Mouse (Mus musculus): ENCODE data around the gene Asb8. TPM values are rescaled to one million over a fixed set of nuclear protein-coding genes. Genes with fewer than 3 reads are reported as not detected.

Gene Asb8
- polyA plus RNA-seq, 1 experiment from 2014 or later = 109 TPM

- Histone ChIP-seq H3K9me3 (ENCODE audit: control insufficient read depth, low read length) (peaks cover 3% of the 10 kb centered on the region; the same call in 1 of the 2 replicates), H3K36me3 (ENCODE audit: control insufficient read depth, insufficient read depth, low read length) (no peaks in the 10 kb centered on the region), H3K9ac (ENCODE audit: low read length) (no peak overlapping the region), H3K4me3 (ENCODE audit: control insufficient read depth in 1 of 2, insufficient read depth in 1 of 2, low read depth in 1 of 2, low read length in 2 of 2) (no peak overlapping the region), H3K27ac (replicated peaks in 1 of 2; ENCODE audit: control insufficient read depth in 1 of 2, insufficient read depth in 1 of 2, low read depth in 2 of 2, low read length in 2 of 2) (no peak overlapping the region), H3K27me3 (ENCODE audit: control insufficient read depth, insufficient read depth, low read length) (0 out of 2 replicates have a peak, but pooled peaks cover 5% of the 10 kb centered on the region), H3K4me2 (ENCODE audit: low read length) (no peak overlapping the region), H3K4me1 (ENCODE audit: control insufficient read depth in 2 of 2, insufficient read depth in 2 of 2, low read length in 2 of 2) (peaks cover 10 to 30% of the 10 kb centered on the region in 2 experiments)
- ATAC-seq (ENCODE audit: insufficient number of reproducible peaks, insufficient read depth, low FRiP score, low read depth) = no peak
- 41% methylated on average over 6 of the region's 6 CpGs for WGBS
Observed at GRCm38 (mm10) chr15:98106506-98106905, 58.9 kb downstream of the Asb8 start.

- no peak for ATAC-seq (ENCODE audit: insufficient number of reproducible peaks, insufficient read depth, low FRiP score, low read depth)
- no peak overlapping the region for H3K4me3 ChIP-seq (ENCODE audit: control insufficient read depth in 1 of 2, insufficient read depth in 1 of 2, low read depth in 1 of 2, low read length in 2 of 2)
- 0 out of 2 replicates have a peak, but pooled peaks cover 5% of the 10 kb centered on the region for H3K27me3 ChIP-seq (ENCODE audit: control insufficient read depth, insufficient read depth, low read length)
- 86% methylated on average over 6 of the region's 6 CpGs for WGBS
- H3K9me3 ChIP-seq (ENCODE audit: control insufficient read depth, low read length) = peaks cover 3% of the 10 kb centered on the region; the same call in 1 of the 2 replicates
- no peak overlapping the region for H3K9ac ChIP-seq (ENCODE audit: low read length)
- H3K4me1 ChIP-seq (ENCODE audit: control insufficient read depth in 2 of 2, insufficient read depth in 2 of 2, low read length in 2 of 2) = no peaks in the 10 kb centered on the region; a peak in 1 of 4 replicates
- H3K27ac ChIP-seq (replicated peaks in 1 of 2; ENCODE audit: control insufficient read depth in 1 of 2, insufficient read depth in 1 of 2, low read depth in 2 of 2, low read length in 2 of 2) = no peak overlapping the region
- H3K36me3 ChIP-seq (ENCODE audit: control insufficient read depth, insufficient read depth, low read length) = no peaks in the 10 kb centered on the region
- no peak overlapping the region for H3K4me2 ChIP-seq (ENCODE audit: low read length)
Observed at GRCm38 (mm10) chr15:98102401-98102800, 63.0 kb downstream of the Asb8 start.

GRCm38 (mm10) chr15:98098519-98098918 is 66.9 kb downstream of the Asb8 start:
- Histone ChIP-seq H3K27me3 (ENCODE audit: control insufficient read depth, insufficient read depth, low read length) (no peaks in the 10 kb centered on the region), H3K9ac (ENCODE audit: low read length) (no peak overlapping the region), H3K9me3 (ENCODE audit: control insufficient read depth, low read length) (peaks cover 3% of the 10 kb centered on the region; the same call in 1 of the 2 replicates), H3K4me2 (ENCODE audit: low read length) (no peak overlapping the region), H3K36me3 (ENCODE audit: control insufficient read depth, insufficient read depth, low read length) (no peaks in the 10 kb centered on the region), H3K4me1 (ENCODE audit: control insufficient read depth in 2 of 2, insufficient read depth in 2 of 2, low read length in 2 of 2) (peaks cover 0 to 3% of the 10 kb centered on the region in 2 experiments; a peak in 1 of 4 replicates), H3K4me3 (ENCODE audit: control insufficient read depth in 1 of 2, insufficient read depth in 1 of 2, low read depth in 1 of 2, low read length in 2 of 2) (no peak overlapping the region), H3K27ac (replicated peaks in 1 of 2; ENCODE audit: control insufficient read depth in 1 of 2, insufficient read depth in 1 of 2, low read depth in 2 of 2, low read length in 2 of 2) (no peak overlapping the region)
- 78% methylated on average over 9 of the region's 9 CpGs for WGBS
- no peak for ATAC-seq (ENCODE audit: insufficient number of reproducible peaks, insufficient read depth, low FRiP score, low read depth)

- Histone ChIP-seq H3K4me3 (ENCODE audit: control insufficient read depth in 1 of 2, insufficient read depth in 1 of 2, low read depth in 1 of 2, low read length in 2 of 2) (no peak overlapping the region), H3K9me3 (ENCODE audit: control insufficient read depth, low read length) (peaks cover 3% of the 10 kb centered on the region; the same call in 1 of the 2 replicates), H3K9ac (ENCODE audit: low read length) (no peak overlapping the region), H3K4me2 (ENCODE audit: low read length) (no peak overlapping the region), H3K4me1 (ENCODE audit: control insufficient read depth in 2 of 2, insufficient read depth in 2 of 2, low read length in 2 of 2) (peaks cover 0 to 9% of the 10 kb centered on the region in 2 experiments; a peak in 2 of 4 replicates), H3K27ac (replicated peaks in 1 of 2; ENCODE audit: control insufficient read depth in 1 of 2, insufficient read depth in 1 of 2, low read depth in 2 of 2, low read length in 2 of 2) (no peak overlapping the region), H3K36me3 (ENCODE audit: control insufficient read depth, insufficient read depth, low read length) (no peaks in the 10 kb centered on the region), H3K27me3 (ENCODE audit: control insufficient read depth, insufficient read depth, low read length) (no peaks in the 10 kb centered on the region)
- no peak for ATAC-seq (ENCODE audit: insufficient number of reproducible peaks, insufficient read depth, low FRiP score, low read depth)
- WGBS = 43% methylated on average over 3 of the region's 3 CpGs
Observed at GRCm38 (mm10) chr15:98096957-98097356, 68.5 kb downstream of the Asb8 start.

GRCm38 (mm10) chr15:98094905-98095304 is 70.5 kb downstream of the Asb8 start:
- H3K4me1 ChIP-seq (ENCODE audit: control insufficient read depth in 2 of 2, insufficient read depth in 2 of 2, low read length in 2 of 2) = peaks cover 0 to 15% of the 10 kb centered on the region in 2 experiments; a peak in 2 of 4 replicates
- H3K9ac ChIP-seq (ENCODE audit: low read length) = no peak overlapping the region
- no peak for ATAC-seq (ENCODE audit: insufficient number of reproducible peaks, insufficient read depth, low FRiP score, low read depth)
- no peak overlapping the region for H3K27ac ChIP-seq (replicated peaks in 1 of 2; ENCODE audit: control insufficient read depth in 1 of 2, insufficient read depth in 1 of 2, low read depth in 2 of 2, low read length in 2 of 2)
- no peaks in the 10 kb centered on the region for H3K36me3 ChIP-seq (ENCODE audit: control insufficient read depth, insufficient read depth, low read length)
- no peak overlapping the region for H3K4me2 ChIP-seq (ENCODE audit: low read length)
- WGBS = 88% methylated on average over 12 of the region's 12 CpGs
- no peaks in the 10 kb centered on the region for H3K27me3 ChIP-seq (ENCODE audit: control insufficient read depth, insufficient read depth, low read length)
- no peaks in the 10 kb centered on the region for H3K9me3 ChIP-seq (ENCODE audit: control insufficient read depth, low read length)
- H3K4me3 ChIP-seq (ENCODE audit: control insufficient read depth in 1 of 2, insufficient read depth in 1 of 2, low read depth in 1 of 2, low read length in 2 of 2) = no peak overlapping the region

- H3K4me1 ChIP-seq (ENCODE audit: control insufficient read depth in 2 of 2, insufficient read depth in 2 of 2, low read length in 2 of 2) = peaks cover 0 to 15% of the 10 kb centered on the region in 2 experiments; a peak in 2 of 4 replicates
- no peaks in the 10 kb centered on the region for H3K9me3 ChIP-seq (ENCODE audit: control insufficient read depth, low read length)
- peak within 1 kb of the TSS; percentile 95 for H3K9ac ChIP-seq (ENCODE audit: low read length)
- H3K27ac ChIP-seq (replicated peaks in 1 of 2; ENCODE audit: control insufficient read depth in 1 of 2, insufficient read depth in 1 of 2, low read depth in 2 of 2, low read length in 2 of 2) = peak within 1 kb of the TSS; percentile 96 to 97
- WGBS = 1% methylated on average over 56 of the region's 58 CpGs
- peak within 1 kb of the TSS; percentile 81 for H3K4me2 ChIP-seq (ENCODE audit: low read length)
- H3K4me3 ChIP-seq (ENCODE audit: control insufficient read depth in 1 of 2, insufficient read depth in 1 of 2, low read depth in 1 of 2, low read length in 2 of 2) = peak within 1 kb of the TSS; percentile 84 to 96
- peak; percentile 85 for ATAC-seq (ENCODE audit: insufficient number of reproducible peaks, insufficient read depth, low FRiP score, low read depth)
- H3K36me3 ChIP-seq (ENCODE audit: control insufficient read depth, insufficient read depth, low read length) = peaks cover 8% of the 10 kb centered on the region; the same call in 1 of the 2 replicates
- no peaks in the 10 kb centered on the region for H3K27me3 ChIP-seq (ENCODE audit: control insufficient read depth, insufficient read depth, low read length)
Observed at GRCm38 (mm10) chr15:98093121-98094011, 72.1 kb downstream of the Asb8 start, which contains the start of gene Senp1. Gene Senp1 (minus strand): TSS chr15:98093744.

GRCm38 (mm10) chr15:98092372-98093120 is 72.9 kb downstream of the Asb8 start, which contains the start of gene Pfkm:
Gene Pfkm (plus strand): TSS chr15:98092589.
- peaks cover 0 to 15% of the 10 kb centered on the region in 2 experiments; a peak in 2 of 4 replicates for H3K4me1 ChIP-seq (ENCODE audit: control insufficient read depth in 2 of 2, insufficient read depth in 2 of 2, low read length in 2 of 2)
- peaks cover 15% of the 10 kb centered on the region; the same call in 1 of the 2 replicates for H3K36me3 ChIP-seq (ENCODE audit: control insufficient read depth, insufficient read depth, low read length)
- H3K4me3 ChIP-seq (ENCODE audit: control insufficient read depth in 1 of 2, insufficient read depth in 1 of 2, low read depth in 1 of 2, low read length in 2 of 2) = peak within 1 kb of the TSS; percentile 84 to 96
- ATAC-seq (ENCODE audit: insufficient number of reproducible peaks, insufficient read depth, low FRiP score, low read depth) = peak; percentile 9; the same call in 1 of the 2 replicates
- under 1% methylated on average over 28 of the region's 30 CpGs for WGBS
- no peaks in the 10 kb centered on the region for H3K9me3 ChIP-seq (ENCODE audit: control insufficient read depth, low read length)
- H3K27me3 ChIP-seq (ENCODE audit: control insufficient read depth, insufficient read depth, low read length) = no peaks in the 10 kb centered on the region
- peak within 1 kb of the TSS; percentile 95 for H3K9ac ChIP-seq (ENCODE audit: low read length)
- peak within 1 kb of the TSS; percentile 96 to 97 for H3K27ac ChIP-seq (replicated peaks in 1 of 2; ENCODE audit: control insufficient read depth in 1 of 2, insufficient read depth in 1 of 2, low read depth in 2 of 2, low read length in 2 of 2)
- H3K4me2 ChIP-seq (ENCODE audit: low read length) = peak within 1 kb of the TSS; percentile 81

Measured in heart, embryonic 14.5 days (tissue).